Mouse (Mus musculus) ZHBTc4 (cell line): ENCODE measurements around the gene Astl.

Source experiments
- DNase-seq: peaks from one replicate; pipeline ENCODE4 v3.0.0-alpha.2; 2011; ENCODE audit warnings: low read depth, low spot score

Astl gene

GRCm38 (mm10) chr2:127364452-127364851, 26.0 kb downstream of the Astl start:
- DNase-seq: no peak

GRCm38 (mm10) chr2:127367126-127367820, 28.8 kb downstream of the Astl start:
- no peak for DNase-seq

- no peak for DNase-seq
Measured at GRCm38 (mm10) chr2:127369703-127370376, 31.4 kb downstream of the Astl start.

- no peak for DNase-seq
Measured at GRCm38 (mm10) chr2:127370561-127371483, 32.4 kb downstream of the Astl start.

GRCm38 (mm10) chr2:127371484-127371861, 33.0 kb downstream of the Astl start:
- no peak for DNase-seq

GRCm38 (mm10) chr2:127372082-127372481, 33.6 kb downstream of the Astl start:
- DNase-seq: no peak

GRCm38 (mm10) chr2:127374131-127374530, 35.7 kb downstream of the Astl start:
- DNase-seq: no peak

GRCm38 (mm10) chr2:127375087-127375486, 36.6 kb downstream of the Astl start:
- no peak for DNase-seq

GRCm38 (mm10) chr2:127375759-127376341, 37.4 kb downstream of the Astl start:
- DNase-seq: peak; percentile 56

GRCm38 (mm10) chr2:127376423-127377051, 38.1 kb downstream of the Astl start:
- no peak for DNase-seq

- no peak for DNase-seq
Measured at GRCm38 (mm10) chr2:127377942-127378610, 39.6 kb downstream of the Astl start.

- DNase-seq: no peak
Measured at GRCm38 (mm10) chr2:127378611-127378990, 40.2 kb downstream of the Astl start.

- no peak for DNase-seq
Measured at GRCm38 (mm10) chr2:127379250-127379649, 40.8 kb downstream of the Astl start.

GRCm38 (mm10) chr2:127383881-127384280, 45.4 kb downstream of the Astl start:
- DNase-seq: no peak

- no peak for DNase-seq
Measured at GRCm38 (mm10) chr2:127387521-127387920, 49.1 kb downstream of the Astl start.

- no peak for DNase-seq
Measured at GRCm38 (mm10) chr2:127390352-127390751, 51.9 kb downstream of the Astl start.

- no peak for DNase-seq
Measured at GRCm38 (mm10) chr2:127390846-127391245, 52.4 kb downstream of the Astl start.

GRCm38 (mm10) chr2:127391323-127391722, 52.9 kb downstream of the Astl start:
- DNase-seq: no peak

- no peak for DNase-seq
Measured at GRCm38 (mm10) chr2:127394606-127395161, 56.2 kb downstream of the Astl start.

GRCm38 (mm10) chr2:127398738-127399137, 60.3 kb downstream of the Astl start:
- DNase-seq: no peak
